Mouse (Mus musculus) urinary bladder, adult 18-20 months (tissue): ENCODE results near the gene Gtf2h1.
A peak's percentile ranks its signal among the peaks of the same experiment; 100 is the strongest.
"Not testable (repeated sequence)": the region's sequence is repeated elsewhere in the genome, so short reads cannot be mapped to it uniquely, and the experiment has no call there.

Source experiments
- DNase-seq, 2 experiments: peaks; one replicate each; pipeline ENCODE4 v3.0.0; 2022; ENCODE audit warnings: low spot score in 2 of 2, mixed read lengths in 2 of 2

The Gtf2h1 gene

DNA sequence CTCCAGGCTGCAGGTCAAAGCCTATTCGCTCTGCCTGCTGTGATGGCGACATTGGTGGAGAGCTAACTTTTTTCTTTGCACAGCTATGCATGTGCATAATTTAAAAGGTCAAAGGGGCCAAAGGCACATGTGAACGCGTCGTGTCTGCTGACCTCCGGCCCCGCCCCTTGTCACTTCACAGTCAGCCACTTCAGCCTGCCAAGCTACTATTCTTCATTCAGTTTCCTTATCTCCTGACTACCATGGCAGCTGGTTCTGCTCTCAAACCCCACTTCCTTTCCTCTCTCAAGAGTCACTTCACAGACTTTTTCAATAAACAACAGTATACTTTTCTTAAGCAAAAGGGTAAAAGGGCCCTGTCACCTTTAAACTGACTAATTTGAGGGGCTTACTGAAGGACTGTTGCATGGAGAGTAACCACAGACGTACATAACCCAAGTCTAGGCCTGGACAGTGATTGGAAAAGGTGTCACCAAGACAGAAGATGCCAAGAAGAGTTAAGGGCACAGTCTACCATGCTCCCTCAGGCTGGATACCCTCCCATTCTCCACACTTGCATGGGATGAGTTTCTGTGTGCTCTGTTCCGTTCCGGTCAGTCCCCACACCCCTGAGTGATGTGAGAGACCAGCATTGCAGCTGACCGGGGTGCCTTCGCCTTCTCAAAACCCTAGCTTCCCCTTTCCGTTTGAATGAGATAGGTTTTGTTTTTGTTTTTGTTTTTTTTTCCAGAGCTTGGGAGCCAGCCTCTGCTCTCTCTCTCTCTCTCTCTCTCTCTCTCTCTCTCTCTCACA is 35.1 kb downstream of the Gtf2h1 start:
- DNase-seq, result no peak

DNA sequence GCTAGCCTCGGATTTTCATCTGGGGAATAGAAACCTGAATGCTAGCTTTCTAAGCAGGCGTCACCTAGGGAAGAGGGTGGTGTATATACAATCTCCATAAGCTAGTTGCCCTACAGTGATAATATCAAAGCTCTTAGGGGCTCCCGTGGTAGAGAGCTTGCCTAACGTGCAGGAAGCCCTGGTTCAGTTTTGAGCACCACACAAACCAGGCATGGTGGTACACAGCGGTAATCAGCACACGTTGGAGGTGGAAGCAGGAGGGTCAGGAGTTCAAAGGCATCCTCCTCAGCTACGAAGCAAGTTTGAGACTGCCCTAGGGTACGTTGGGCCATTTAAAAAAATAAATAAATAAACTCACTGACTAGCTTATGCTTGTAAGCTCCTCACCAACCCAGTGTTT is 35.8 kb downstream of the Gtf2h1 start:
- no peak for DNase-seq

DNA sequence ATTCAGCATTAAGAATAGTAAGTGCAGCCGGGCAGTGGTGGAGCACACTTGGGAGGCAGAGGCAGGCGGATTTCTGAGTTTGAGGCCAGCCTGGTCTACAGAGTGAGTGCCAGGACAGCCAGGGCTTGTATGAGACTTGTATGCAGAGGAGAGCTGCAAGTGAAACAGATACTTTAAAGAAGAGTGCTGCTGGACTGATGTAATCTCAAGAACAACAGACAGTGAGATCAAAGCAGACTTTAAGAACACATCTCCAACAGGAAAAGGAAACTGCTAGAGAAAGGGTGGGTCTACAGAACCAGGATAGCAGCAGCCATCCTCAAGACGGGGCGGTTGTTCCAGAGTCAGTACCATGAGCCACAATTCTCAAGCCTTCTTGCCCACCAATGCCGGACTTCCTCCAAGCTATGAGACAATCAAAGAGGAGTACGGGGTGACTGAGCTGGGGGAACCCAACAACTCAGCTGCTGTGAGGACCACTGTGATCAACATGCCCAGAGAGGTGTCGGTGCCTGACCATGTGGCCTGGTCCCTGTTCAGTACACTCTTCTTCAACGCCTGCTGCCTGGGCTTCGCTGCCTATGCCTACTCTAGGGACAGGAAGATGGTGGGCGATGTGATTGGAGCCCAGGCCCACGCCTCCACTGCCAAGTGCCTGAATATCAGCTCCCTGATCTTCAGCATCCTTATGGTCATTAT is 36.4 kb downstream of the Gtf2h1 start:
- not testable (repeated sequence) for DNase-seq

DNA sequence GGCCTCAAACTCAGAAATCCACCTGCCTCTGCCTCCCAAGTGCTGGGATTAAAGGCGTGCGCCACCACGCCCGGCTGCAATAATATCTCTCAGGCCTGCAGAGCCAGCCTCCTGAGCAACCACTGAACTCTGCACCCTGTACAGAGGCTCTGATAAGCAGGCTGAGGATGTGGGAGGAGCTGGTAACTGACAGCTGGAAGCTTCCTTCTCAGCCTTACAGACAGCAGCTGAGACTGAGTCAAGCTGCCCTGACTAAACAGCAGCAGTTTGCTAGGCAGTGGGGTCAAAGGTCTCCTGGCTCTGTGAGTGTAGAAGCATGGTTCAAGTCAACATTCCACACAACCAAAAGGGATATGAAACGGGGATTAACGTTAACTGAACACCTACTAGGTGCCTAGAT is 37.4 kb downstream of the Gtf2h1 start:
- DNase-seq, result no peak

DNA sequence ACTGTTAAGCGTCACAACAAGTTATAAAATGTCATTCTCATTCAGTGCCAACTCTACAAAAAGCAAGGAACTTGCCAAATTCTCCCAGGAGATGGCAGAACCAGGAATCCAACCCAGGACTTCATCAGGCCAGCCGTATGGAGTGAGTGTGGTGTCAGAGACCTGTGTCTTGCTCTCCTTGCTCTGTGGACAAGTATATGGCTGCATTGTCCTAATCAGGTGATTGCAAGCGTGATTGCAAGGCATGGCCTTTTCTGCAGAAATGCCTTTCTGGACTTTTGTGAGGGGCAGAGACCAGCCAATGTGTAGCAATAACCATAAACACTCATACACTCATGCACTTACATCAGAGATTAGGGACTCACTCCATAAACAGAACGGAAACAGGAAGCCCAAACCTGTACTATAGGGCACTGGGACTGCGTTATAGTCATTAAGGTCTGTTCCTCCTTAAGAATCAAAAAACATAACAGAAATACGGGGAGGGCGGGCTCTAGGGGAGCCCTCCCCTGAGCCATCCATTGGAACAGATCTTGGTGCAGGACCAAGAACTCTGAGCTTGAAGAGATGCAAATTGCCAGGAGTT is 37.9 kb downstream of the Gtf2h1 start:
- no peak for DNase-seq

DNA sequence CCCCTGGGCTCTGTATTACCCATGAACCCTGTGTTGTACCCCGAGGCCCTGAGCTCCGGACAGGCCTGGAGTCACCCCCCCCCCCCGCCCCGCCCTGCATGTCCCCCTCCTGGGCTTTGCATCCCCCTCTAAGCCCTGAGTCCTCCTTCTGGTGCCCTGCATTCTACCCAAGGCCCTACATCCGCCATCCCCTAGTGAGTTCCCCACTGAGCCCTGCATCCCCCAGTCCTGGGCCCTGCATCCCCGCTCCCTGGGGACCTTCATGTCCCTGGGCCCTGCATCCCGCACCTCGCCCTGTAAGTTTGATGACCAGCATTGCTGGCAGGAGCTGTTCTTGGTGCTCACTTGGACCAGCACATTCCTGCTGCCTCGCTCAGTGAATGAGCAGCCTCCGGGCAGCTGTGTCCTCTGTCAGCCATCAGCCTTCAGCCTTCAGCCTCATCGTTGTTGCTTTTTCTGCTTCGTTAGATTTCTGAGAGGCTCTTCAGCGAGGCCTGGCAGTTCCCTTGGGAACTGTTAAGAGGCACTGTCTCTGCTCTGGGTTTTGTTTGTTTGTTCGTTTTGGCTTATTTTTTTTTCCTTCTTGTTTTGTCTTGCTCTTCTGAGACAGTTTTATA is 39.2 kb downstream of the Gtf2h1 start:
- no peak for DNase-seq

- DNase-seq, result no peak
Observed at GRCm38 (mm10) chr7:46836357-46836756, 40.5 kb downstream of the Gtf2h1 start.

GRCm38 (mm10) chr7:46837073-46837472 is 41.2 kb downstream of the Gtf2h1 start:
- no peak for DNase-seq

DNA sequence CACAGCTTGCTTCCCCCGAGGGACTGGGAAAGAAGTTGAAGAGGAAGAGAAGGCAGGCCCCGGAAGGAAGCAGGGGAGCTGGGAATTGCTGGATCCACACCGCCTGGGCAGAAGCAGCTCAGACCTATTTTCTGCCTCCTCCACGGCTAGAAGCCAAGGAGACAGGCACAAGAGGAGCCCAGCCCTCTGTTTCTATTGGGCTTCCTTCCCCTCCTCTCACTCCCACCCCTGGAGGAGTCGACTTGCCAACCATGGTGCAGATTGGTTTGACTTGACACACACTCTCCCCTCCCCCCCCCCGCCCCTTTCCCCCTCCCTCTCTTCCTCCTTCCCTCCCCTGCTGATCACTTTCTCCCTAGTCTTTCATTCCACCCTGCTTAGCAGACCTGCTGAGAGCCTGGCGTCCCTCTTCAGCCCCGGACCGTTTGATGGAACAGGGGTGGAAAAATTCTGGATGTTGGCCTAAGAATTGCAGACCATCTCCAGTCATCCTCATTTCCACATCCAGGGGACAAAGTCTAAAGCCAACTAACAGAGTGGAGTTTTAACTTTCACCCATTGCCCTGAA is 42.3 kb downstream of the Gtf2h1 start:
- DNase-seq, result peak in 1 of 2 experiments; percentile 19

GRCm38 (mm10) chr7:46838891-46839302 is 43.0 kb downstream of the Gtf2h1 start:
- DNase-seq, result peak; percentile 61 to 70

GRCm38 (mm10) chr7:46839446-46839845 is 43.5 kb downstream of the Gtf2h1 start:
- DNase-seq, result peak; percentile 39 to 40

- no peak for DNase-seq
Observed at GRCm38 (mm10) chr7:46839861-46840260, 44.0 kb downstream of the Gtf2h1 start.

DNA sequence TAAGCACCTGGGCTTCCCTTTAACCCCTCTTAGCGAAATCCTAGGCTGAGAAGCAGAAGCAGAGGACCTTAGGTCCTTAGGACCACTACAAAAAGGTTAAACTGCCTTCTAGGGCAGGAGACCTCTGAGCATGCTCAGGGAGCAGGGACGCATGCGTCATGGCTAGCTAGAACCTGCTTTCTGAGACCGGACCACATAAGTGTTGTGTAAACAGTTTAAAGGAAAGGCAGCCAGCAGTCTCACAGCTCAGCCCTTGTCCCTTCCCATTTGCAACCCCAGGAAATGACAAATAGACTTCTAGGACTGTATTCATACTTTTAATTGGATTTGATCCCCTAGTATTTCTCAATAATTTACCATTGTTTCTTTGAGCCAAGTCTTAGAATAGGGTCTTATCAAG is 44.4 kb downstream of the Gtf2h1 start:
- peak; percentile 31 to 38 for DNase-seq

DNA sequence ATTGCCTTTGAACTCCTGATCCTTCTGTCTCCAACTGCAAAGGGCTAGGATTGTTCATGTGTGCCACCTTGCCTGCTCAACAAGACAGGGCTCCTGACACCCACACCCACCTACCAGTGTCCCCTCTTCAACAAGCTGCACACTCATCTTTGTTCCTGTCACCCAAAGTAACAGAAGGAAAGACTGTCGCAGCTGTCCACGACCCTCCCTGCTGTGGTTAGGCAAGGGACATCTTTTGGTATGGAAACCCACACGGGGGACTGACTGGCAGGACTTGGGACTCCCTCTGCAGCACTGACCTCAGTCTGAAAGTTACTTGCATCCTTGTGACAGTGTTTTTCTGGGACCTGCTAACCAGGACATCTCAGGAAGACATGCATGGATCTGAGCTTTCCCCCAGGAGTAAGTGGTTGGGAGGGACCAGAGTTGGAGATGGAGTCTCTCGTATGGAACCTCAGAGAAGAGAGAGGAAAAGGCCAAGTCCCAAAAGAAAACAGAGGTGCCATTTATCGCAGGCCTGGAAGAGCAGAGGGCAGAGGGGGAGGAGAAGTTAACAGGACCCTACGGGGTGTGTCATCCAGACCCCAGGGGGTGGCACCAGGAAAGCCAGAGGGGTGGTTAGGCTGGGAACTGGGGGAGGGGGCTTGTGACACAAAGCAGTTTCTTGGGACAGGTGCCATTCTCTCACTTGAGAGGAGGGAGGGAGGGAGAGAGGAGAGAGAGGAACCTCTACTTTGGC is 45.1 kb downstream of the Gtf2h1 start, which contains the start of gene Ldha:
Gene Ldha (plus strand): TSS at position 689 of the 739 bp plus-strand sequence.
- no peak for DNase-seq

DNA sequence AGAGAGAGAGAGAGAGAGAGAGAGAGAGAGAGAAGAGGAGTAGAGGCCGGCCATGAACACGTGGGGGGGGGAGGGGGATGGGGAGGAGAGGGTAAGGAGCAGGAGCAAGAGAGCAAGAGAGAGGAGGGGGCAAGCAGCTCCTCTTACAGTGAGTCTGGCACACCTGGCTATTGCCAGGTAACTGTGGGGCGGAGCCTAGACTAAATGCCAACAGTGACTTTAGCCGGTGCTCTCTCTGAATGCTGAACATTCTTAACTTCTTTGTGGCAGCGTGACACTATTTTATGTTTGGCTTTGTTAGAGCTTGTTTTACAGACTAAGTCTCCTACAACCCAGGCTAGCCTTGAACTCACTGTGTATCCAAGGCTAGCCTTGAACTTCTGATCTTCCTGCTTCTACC is 46.4 kb downstream of the Gtf2h1 start:
- DNase-seq, result no peak

DNA sequence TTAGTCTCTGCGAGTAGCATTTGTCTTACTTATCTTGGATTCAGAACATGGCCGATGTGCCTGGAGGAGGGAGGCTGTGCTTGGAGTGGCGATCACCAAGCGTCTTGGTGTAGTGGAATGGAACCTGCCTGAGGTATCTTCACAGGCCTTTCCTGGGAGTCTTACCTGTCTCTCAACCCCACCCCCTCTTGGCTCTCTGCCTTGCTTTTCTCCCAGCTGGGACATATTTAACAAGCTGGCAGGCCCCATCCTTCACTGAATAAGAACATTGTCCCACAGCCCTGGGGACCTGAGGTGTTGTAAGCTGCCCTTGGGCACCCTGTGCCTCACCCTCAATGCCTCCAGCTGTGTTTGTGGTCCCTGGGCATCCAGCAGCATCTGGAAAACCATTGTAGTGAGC is 47.7 kb downstream of the Gtf2h1 start:
- DNase-seq, result no peak

DNA sequence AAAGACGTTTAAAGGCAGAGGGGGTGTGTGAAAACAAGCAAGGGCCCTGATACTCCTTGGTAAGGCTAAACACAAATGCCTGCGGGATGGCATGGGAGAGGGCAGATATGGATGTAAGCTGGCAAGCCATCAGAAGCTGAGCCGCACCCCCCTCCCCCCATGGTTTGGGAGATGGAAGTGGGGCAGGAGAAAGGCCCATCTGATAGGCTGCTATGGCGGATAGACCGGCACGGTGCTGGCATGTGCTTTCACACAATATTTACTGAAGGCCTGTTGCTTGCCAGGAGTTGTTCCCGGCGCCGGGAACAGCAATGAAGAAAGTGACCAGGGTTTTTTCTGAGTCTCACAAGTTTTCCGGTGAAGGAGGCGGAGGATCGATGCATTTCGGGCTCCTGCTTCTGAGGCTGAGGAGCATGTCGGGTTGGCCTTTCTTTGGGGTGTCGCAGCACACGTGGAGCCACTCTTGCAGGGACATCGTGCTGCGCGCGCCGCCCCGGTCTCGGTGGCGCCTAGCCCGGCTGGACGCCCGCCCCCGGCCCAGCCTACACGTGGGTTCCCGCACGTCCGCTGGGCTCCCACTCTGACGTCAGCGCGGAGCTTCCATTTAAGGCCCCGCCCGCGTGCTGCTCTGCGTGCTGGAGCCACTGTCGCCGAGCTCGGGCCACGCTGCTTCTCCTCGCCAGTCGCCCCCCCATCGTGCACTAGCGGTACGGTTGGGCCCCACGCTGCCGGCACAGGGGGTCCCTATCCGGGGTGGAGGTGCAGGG is 49.5 kb downstream of the Gtf2h1 start:
- DNase-seq, result peak; percentile 88 to 89

GRCm38 (mm10) chr7:46845978-46846485 is 50.1 kb downstream of the Gtf2h1 start:
- peak in 1 of 2 experiments; percentile 47 for DNase-seq

DNA sequence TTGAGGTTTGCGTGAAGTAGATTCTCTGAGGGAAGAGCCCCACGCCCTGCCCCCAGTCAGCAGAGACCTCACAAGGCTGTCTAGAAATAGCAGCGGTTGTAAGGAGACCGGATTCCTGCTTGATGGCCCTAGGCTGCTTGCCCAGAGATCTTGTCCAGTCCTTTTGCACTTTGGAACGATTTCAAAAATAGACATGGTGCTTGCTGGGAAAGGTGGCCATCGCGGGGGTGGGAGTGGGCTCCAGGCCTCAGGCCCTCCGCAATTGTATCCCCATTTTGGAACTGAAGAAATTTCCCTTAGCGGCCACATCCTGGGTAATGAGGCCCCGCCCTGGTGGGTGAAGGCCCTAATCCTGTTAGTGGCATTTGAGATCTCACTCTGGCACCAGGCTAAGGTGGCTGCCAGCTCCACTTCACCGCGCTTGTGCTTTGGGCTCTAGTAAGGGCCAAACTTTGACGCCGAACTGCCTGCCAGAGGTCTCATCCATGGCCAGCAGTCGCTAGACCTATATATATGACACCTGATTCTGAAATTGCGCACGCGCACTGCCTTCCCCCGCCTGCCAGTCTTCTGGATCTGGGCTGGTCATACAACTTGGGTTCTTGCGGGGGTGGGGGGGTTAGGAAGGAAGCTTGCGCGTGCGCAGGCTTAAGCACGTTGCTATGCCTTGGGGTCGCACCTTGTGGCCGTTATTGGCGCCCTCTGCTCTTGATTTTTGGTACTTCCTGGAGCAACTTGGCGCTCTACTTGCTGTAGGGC is 50.8 kb downstream of the Gtf2h1 start:
- DNase-seq, result peak; percentile 27 to 48
